25 mouse cellular contexts compared by ENCODE assay signal in the genomic region with DNA sequence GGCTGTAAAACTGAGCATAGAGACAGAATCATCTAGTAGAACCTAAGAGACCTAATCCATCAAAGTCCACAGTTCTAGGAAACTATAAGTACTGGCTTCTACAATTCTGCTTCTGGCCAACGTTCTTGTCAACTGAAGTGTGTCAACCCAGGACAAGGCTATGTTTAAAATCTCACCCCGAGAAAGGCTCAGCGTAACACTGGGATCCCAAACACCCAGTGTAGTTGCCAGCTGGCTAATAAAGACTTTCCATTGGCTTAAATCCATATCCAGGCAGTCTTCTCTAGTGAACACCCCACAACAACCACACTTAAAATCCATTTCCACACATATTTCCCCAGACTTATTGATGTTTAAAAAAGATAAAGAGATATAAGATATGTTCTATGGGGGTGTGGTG. TPM values are rescaled to one million over a fixed set of nuclear protein-coding genes. Genes with fewer than 3 reads are reported as not detected.
DNase-seq lines count a peak whose midpoint lies in the region; ATAC-seq and TF ChIP-seq lines count a peak whose summit lies in the region.
"Had no signal": no experiment of that assay in that cellular context is flagged by ENCODE, and none has a peak within 500 bp of the region (broad histone marks: within the 10 kb centered on the region; RNA-seq: fewer than 3 reads in every experiment).

No protein-coding gene starts in this region.

- ATAC-seq in forebrain, postnatal 0 days = no peak
- no peak for ATAC-seq in forebrain, embryonic 16.5 days
- ATAC-seq in lung, postnatal 0 days = peak; percentile 40
- ATAC-seq: forebrain, embryonic 13.5 days had no signal

- no peak overlapping the region for H3K27ac ChIP-seq in forebrain, postnatal 0 days (ENCODE audit: low read depth, low read length)
- H3K27ac ChIP-seq in forebrain, embryonic 16.5 days (ENCODE audit: low read length) = no peak overlapping the region
- no peak overlapping the region for H3K27ac ChIP-seq in heart, embryonic 10.5 days
- H3K27ac ChIP-seq in lung, postnatal 0 days (ENCODE audit: low read length) = no peak overlapping the region
- no peak overlapping the region for H3K27ac ChIP-seq in thymus, adult 2 months (ENCODE audit: control insufficient read depth, insufficient read depth, low read length)
- H3K27ac ChIP-seq: embryonic facial prominence, embryonic 10.5 days; forebrain, embryonic 13.5 days; hindbrain, embryonic 15.5 days had no signal

- TF ChIP-seq EP300 in lung, postnatal 0 days (IDR thresholded peaks at IDR 0.05) = peak; percentile 17; the same call in 1 of the 2 replicates

- H3K9me3 ChIP-seq in forebrain, postnatal 0 days (ENCODE audit: low read length) = no peaks in the 10 kb centered on the region
- H3K9me3 ChIP-seq in forebrain, embryonic 16.5 days (ENCODE audit: control insufficient read depth, low read length) = no peaks in the 10 kb centered on the region
- H3K9me3 ChIP-seq in heart, embryonic 10.5 days = no peaks in the 10 kb centered on the region
- H3K9me3 ChIP-seq in lung, postnatal 0 days (ENCODE audit: low read length) = no peaks in the 10 kb centered on the region
- H3K9me3 ChIP-seq: embryonic facial prominence, embryonic 10.5 days; forebrain, embryonic 13.5 days; hindbrain, embryonic 15.5 days had no signal

- WGBS in forebrain, postnatal 0 days = 52% methylated on average over 3 of the region's 3 CpGs
- 57% methylated on average over 3 of the region's 3 CpGs for WGBS in forebrain, embryonic 16.5 days
- WGBS in heart, embryonic 10.5 days = 77% methylated on average over 3 of the region's 3 CpGs
- WGBS in lung, postnatal 0 days = 65% methylated on average over 3 of the region's 3 CpGs
- 84% methylated on average over 3 of the region's 3 CpGs for WGBS in thymus, adult 2 months

- H3K27me3 ChIP-seq in forebrain, postnatal 0 days (ENCODE audit: insufficient read depth, low read length) = no peaks in the 10 kb centered on the region
- 0 out of 2 replicates have a peak, but pooled peaks cover 2% of the 10 kb centered on the region for H3K27me3 ChIP-seq in forebrain, embryonic 16.5 days (replicated peaks; ENCODE audit: control insufficient read depth, insufficient read depth, low read length)
- H3K27me3 ChIP-seq in heart, embryonic 10.5 days (ENCODE audit: insufficient read depth, poor library complexity, severe bottlenecking) = peaks cover 4% of the 10 kb centered on the region; the same call in 1 of the 2 replicates
- no peaks in the 10 kb centered on the region for H3K27me3 ChIP-seq in lung, postnatal 0 days (replicated peaks; ENCODE audit: insufficient read depth, low read length)
- no peaks in the 10 kb centered on the region; the same call in 1 of the 2 replicates for H3K27me3 ChIP-seq in thymus, adult 2 months (ENCODE audit: control insufficient read depth, insufficient read depth, low read length)
- H3K27me3 ChIP-seq: forebrain, embryonic 13.5 days; hindbrain, embryonic 15.5 days had no signal

- peak; percentile 8 for DNase-seq in forebrain, postnatal 0 days
- DNase-seq in heart, adult 8-10 months (ENCODE audit: low spot score) = peak; percentile 38
- DNase-seq in heart, embryonic 10.5 days (ENCODE audit: low spot score) = no peak
- DNase-seq in lung, postnatal 0 days (ENCODE audit: low spot score) = peak; percentile 59
- no peak for DNase-seq in lung, postnatal 14 days
- DNase-seq in lung, postnatal 36 days = peak; percentile 12
- DNase-seq in thymus, adult 2 months = no peak
- DNase-seq: adrenal gland, adult 2 months; adrenal gland, postnatal 36 days; cerebellum, adult 2 months; cerebellum, postnatal 10 days; gastrocnemius, postnatal 10 days; kidney, adult 11 months had no signal

- TF ChIP-seq CTCF in forebrain, postnatal 0 days (IDR thresholded peaks at IDR 0.05; ENCODE audit: low read depth) = no peak
- TF ChIP-seq CTCF in lung, postnatal 0 days (IDR thresholded peaks at IDR 0.05) = no peak
- TF ChIP-seq CTCF in thymus, adult 2 months (IDR thresholded peaks at IDR 0.05; ENCODE audit: borderline replicate concordance, control insufficient read depth, extremely low read depth, insufficient read depth, low read length, poor library complexity) = no peak

- no peak for TF ChIP-seq POLR2A in thymus, adult 2 months (IDR thresholded peaks at IDR 0.05; ENCODE audit: control insufficient read depth, extremely low read depth, insufficient read depth, low read length, poor library complexity)

- H3K36me3 ChIP-seq in forebrain, postnatal 0 days (ENCODE audit: insufficient read depth) = no peaks in the 10 kb centered on the region
- H3K36me3 ChIP-seq in forebrain, embryonic 16.5 days (ENCODE audit: control insufficient read depth, insufficient read depth) = no peaks in the 10 kb centered on the region
- H3K36me3 ChIP-seq in heart, embryonic 10.5 days = no peaks in the 10 kb centered on the region
- no peaks in the 10 kb centered on the region for H3K36me3 ChIP-seq in lung, postnatal 0 days (ENCODE audit: insufficient read depth, low read length)
- no peaks in the 10 kb centered on the region for H3K36me3 ChIP-seq in thymus, adult 2 months (ENCODE audit: control insufficient read depth, insufficient read depth, low read length)
- H3K36me3 ChIP-seq: embryonic facial prominence, embryonic 10.5 days; hindbrain, embryonic 15.5 days had no signal

- no peak overlapping the region for H3K4me2 ChIP-seq in forebrain, postnatal 0 days (ENCODE audit: low read depth)
- no peak overlapping the region for H3K4me2 ChIP-seq in forebrain, embryonic 16.5 days (ENCODE audit: low read length)
- H3K4me2 ChIP-seq in lung, postnatal 0 days (replicated peaks; ENCODE audit: low read depth, low read length) = no peak overlapping the region
- H3K4me2 ChIP-seq: forebrain, embryonic 13.5 days; hindbrain, embryonic 15.5 days had no signal

- H3K4me3 ChIP-seq in forebrain, postnatal 0 days (ENCODE audit: low read depth, low read length) = no peak overlapping the region
- H3K4me3 ChIP-seq in forebrain, embryonic 16.5 days (replicated peaks; ENCODE audit: low read length) = no peak overlapping the region
- H3K4me3 ChIP-seq in heart, embryonic 10.5 days = no peak overlapping the region
- H3K4me3 ChIP-seq in lung, postnatal 0 days (ENCODE audit: low read depth, low read length) = no peak overlapping the region
- no peak overlapping the region for H3K4me3 ChIP-seq in thymus, adult 2 months (ENCODE audit: control insufficient read depth, insufficient read depth, low read length)
- H3K4me3 ChIP-seq: embryonic facial prominence, embryonic 10.5 days; forebrain, embryonic 13.5 days; hindbrain, embryonic 15.5 days had no signal

- no peaks in the 10 kb centered on the region for H3K4me1 ChIP-seq in forebrain, postnatal 0 days (ENCODE audit: insufficient read depth)
- no peaks in the 10 kb centered on the region for H3K4me1 ChIP-seq in forebrain, embryonic 16.5 days (replicated peaks; ENCODE audit: control insufficient read depth, insufficient read depth, low read length)
- H3K4me1 ChIP-seq in heart, embryonic 10.5 days = no peaks in the 10 kb centered on the region
- H3K4me1 ChIP-seq in lung, postnatal 0 days (ENCODE audit: insufficient read depth, low read depth, low read length) = no peaks in the 10 kb centered on the region
- H3K4me1 ChIP-seq in thymus, adult 2 months (replicated peaks; ENCODE audit: control insufficient read depth, insufficient read depth, low read length) = peaks cover 7% of the 10 kb centered on the region
- H3K4me1 ChIP-seq: embryonic facial prominence, embryonic 10.5 days; forebrain, embryonic 13.5 days; hindbrain, embryonic 15.5 days had no signal

- no peak overlapping the region for H3K9ac ChIP-seq in forebrain, postnatal 0 days
- H3K9ac ChIP-seq in forebrain, embryonic 16.5 days (replicated peaks; ENCODE audit: low read depth, low read length) = no peak overlapping the region
- no peak overlapping the region for H3K9ac ChIP-seq in lung, postnatal 0 days (replicated peaks; ENCODE audit: low read depth)
- H3K9ac ChIP-seq: forebrain, embryonic 13.5 days; hindbrain, embryonic 15.5 days had no signal

RNA-seq across cellular contexts. Expression of a gene that starts 7.8 kb away (rescaled TPM):
- not detected in 2 replicates for total RNA-seq in forebrain, postnatal 0 days (2014; rRNA removed)
- not detected in 2 replicates for polyA plus RNA-seq in forebrain, postnatal 0 days (2015; fragmentation: Nextera tagmentation; extraction: Ambion mirVana)
- polyA plus RNA-seq in forebrain, embryonic 16.5 days (2015; fragmentation: Nextera tagmentation; extraction: Ambion mirVana) = not detected in 2 replicates
- total RNA-seq in heart, adult 8-10 months (2022) = not detected
- not detected in 2 replicates for polyA plus RNA-seq in heart, embryonic 10.5 days (2016; fragmentation: Nextera tagmentation; extraction: Ambion mirVana)
- polyA plus RNA-seq in lung, postnatal 0 days (2015; fragmentation: Nextera tagmentation; extraction: Ambion mirVana) = not detected in 2 replicates
- not detected in 2 replicates for polyA plus RNA-seq in thymus, adult 2 months (2012; rRNA removed)
- total RNA-seq: adrenal gland, adult 2 months; adrenal gland, postnatal 36 days; gastrocnemius, postnatal 10 days; heart, postnatal 14 days; MEL had no signal
- polyA plus RNA-seq: adrenal gland, adult 2 months; C2C12; embryonic facial prominence, embryonic 10.5 days; embryonic facial prominence, embryonic 14.5 days; forebrain, embryonic 13.5 days; heart, embryonic 14.5 days; hindbrain, embryonic 11.5 days; hindbrain, embryonic 15.5 days; intestine, embryonic 14.5 days had no signal

RNA-seq across cellular contexts. Expression of a gene that starts 15.1 kb away (rescaled TPM):
- total RNA-seq in forebrain, postnatal 0 days (2014; rRNA removed) = not detected in 2 replicates
- not detected in 2 replicates for polyA plus RNA-seq in forebrain, postnatal 0 days (2015; fragmentation: Nextera tagmentation; extraction: Ambion mirVana)
- not detected in 2 replicates for polyA plus RNA-seq in forebrain, embryonic 16.5 days (2015; fragmentation: Nextera tagmentation; extraction: Ambion mirVana)
- total RNA-seq in heart, adult 8-10 months (2022) = not detected
- not detected in 2 replicates for polyA plus RNA-seq in heart, embryonic 10.5 days (2016; fragmentation: Nextera tagmentation; extraction: Ambion mirVana)
- not detected in 2 replicates for polyA plus RNA-seq in lung, postnatal 0 days (2015; fragmentation: Nextera tagmentation; extraction: Ambion mirVana)
- not detected in 2 replicates for polyA plus RNA-seq in thymus, adult 2 months (2012; rRNA removed)
- total RNA-seq: adrenal gland, adult 2 months; adrenal gland, postnatal 36 days; gastrocnemius, postnatal 10 days; heart, postnatal 14 days; MEL had no signal
- polyA plus RNA-seq: adrenal gland, adult 2 months; C2C12; cerebellum, adult 2 months; embryonic facial prominence, embryonic 10.5 days; embryonic facial prominence, embryonic 14.5 days; forebrain, embryonic 13.5 days; heart, embryonic 14.5 days; hindbrain, embryonic 11.5 days; hindbrain, embryonic 15.5 days; intestine, embryonic 14.5 days had no signal

RNA-seq across cellular contexts. Expression of a gene that starts 16.3 kb away (rescaled TPM):
- total RNA-seq in forebrain, postnatal 0 days (2014; rRNA removed) = not detected in 2 replicates
- not detected in 2 replicates for polyA plus RNA-seq in forebrain, postnatal 0 days (2015; fragmentation: Nextera tagmentation; extraction: Ambion mirVana)
- polyA plus RNA-seq in forebrain, embryonic 16.5 days (2015; fragmentation: Nextera tagmentation; extraction: Ambion mirVana) = not detected in 2 replicates
- not detected for total RNA-seq in heart, adult 8-10 months (2022)
- polyA plus RNA-seq in heart, embryonic 10.5 days (2016; fragmentation: Nextera tagmentation; extraction: Ambion mirVana) = not detected in 2 replicates
- polyA plus RNA-seq in lung, postnatal 0 days (2015; fragmentation: Nextera tagmentation; extraction: Ambion mirVana) = not detected in 2 replicates
- polyA plus RNA-seq in thymus, adult 2 months (2012; rRNA removed) = 0.09 and 0.18 TPM in 2 replicates
- total RNA-seq: adrenal gland, adult 2 months; adrenal gland, postnatal 36 days; gastrocnemius, postnatal 10 days; heart, postnatal 14 days; MEL had no signal
- polyA plus RNA-seq: adrenal gland, adult 2 months; C2C12; cerebellum, adult 2 months; embryonic facial prominence, embryonic 10.5 days; embryonic facial prominence, embryonic 14.5 days; forebrain, embryonic 13.5 days; heart, embryonic 14.5 days; hindbrain, embryonic 11.5 days; hindbrain, embryonic 15.5 days; intestine, embryonic 14.5 days had no signal

RNA-seq across cellular contexts. Expression of a gene that starts 32.7 kb away (rescaled TPM):
- total RNA-seq in forebrain, postnatal 0 days (2014; rRNA removed) = 27.1 and 35.6 TPM in 2 replicates
- 8.1 and 11.2 TPM in 2 replicates for polyA plus RNA-seq in forebrain, postnatal 0 days (2015; fragmentation: Nextera tagmentation; extraction: Ambion mirVana)
- polyA plus RNA-seq in forebrain, embryonic 16.5 days (2015; fragmentation: Nextera tagmentation; extraction: Ambion mirVana) = 6.0 and 13.3 TPM in 2 replicates
- under 1 TPM; 0.44 to 0.90 (median 0.59) TPM for total RNA-seq in heart, adult 8-10 months (2022)
- 0.06 TPM in 1 of 2 replicates, not detected in the other for polyA plus RNA-seq in heart, embryonic 10.5 days (2016; fragmentation: Nextera tagmentation; extraction: Ambion mirVana)
- polyA plus RNA-seq in lung, postnatal 0 days (2015; fragmentation: Nextera tagmentation; extraction: Ambion mirVana) = 0.17 and 0.21 TPM in 2 replicates
- 1.1 and 1.2 TPM in 2 replicates for polyA plus RNA-seq in thymus, adult 2 months (2012; rRNA removed)
- total RNA-seq: MEL had no signal
- polyA plus RNA-seq: C2C12; heart, embryonic 14.5 days had no signal

RNA-seq across cellular contexts. Expression of a gene that starts 48.7 kb away (rescaled TPM):
- not detected in 2 replicates for total RNA-seq in forebrain, postnatal 0 days (2014; rRNA removed)
- polyA plus RNA-seq in forebrain, postnatal 0 days (2015; fragmentation: Nextera tagmentation; extraction: Ambion mirVana) = not detected in 2 replicates
- polyA plus RNA-seq in forebrain, embryonic 16.5 days (2015; fragmentation: Nextera tagmentation; extraction: Ambion mirVana) = not detected in 2 replicates
- not detected for total RNA-seq in heart, adult 8-10 months (2022)
- polyA plus RNA-seq in heart, embryonic 10.5 days (2016; fragmentation: Nextera tagmentation; extraction: Ambion mirVana) = not detected in 2 replicates
- polyA plus RNA-seq in lung, postnatal 0 days (2015; fragmentation: Nextera tagmentation; extraction: Ambion mirVana) = 0.51 and 0.95 TPM in 2 replicates
- polyA plus RNA-seq in thymus, adult 2 months (2012; rRNA removed) = 1.0 and 2.4 TPM in 2 replicates
- total RNA-seq: adrenal gland, adult 2 months; adrenal gland, postnatal 36 days; gastrocnemius, postnatal 10 days; heart, postnatal 14 days; MEL had no signal
- polyA plus RNA-seq: adrenal gland, adult 2 months; C2C12; cerebellum, adult 2 months; embryonic facial prominence, embryonic 10.5 days; embryonic facial prominence, embryonic 14.5 days; forebrain, embryonic 13.5 days; gonadal fat pad, adult 2 months; heart, embryonic 14.5 days; hindbrain, embryonic 11.5 days; hindbrain, embryonic 15.5 days; intestine, embryonic 14.5 days had no signal

Comparison
In these comparisons a context has a peak if more than half of its experiments do, and no peak if none do; other contexts are left out.
1. DNase-seq: peak in forebrain, postnatal 0 days (single experiment), heart, adult 8-10 months (single experiment), lung, postnatal 0 days (single experiment) and lung, postnatal 36 days (single experiment); none in heart, embryonic 10.5 days (single experiment), lung, postnatal 14 days (single experiment) and thymus, adult 2 months (single experiment).